Mouse (Mus musculus) cerebellum, adult 2 months (tissue): Measurements from ENCODE around the gene Tnrc6b. TPM values are rescaled to one million over a fixed set of nuclear protein-coding genes. Genes with fewer than 3 reads are reported as not detected.

Experiments used
- DNase-seq, 2 experiments: peaks; one replicate each; pipeline ENCODE4 v3.0.0; 2021
- H3K27ac ChIP-seq: fragments of 200-500 bp; 2 replicates; pipeline ENCODE4 v1.5.1; 2012; ENCODE audit warnings: low read length, control low read depth, inconsistent platforms; ENCODE audit not compliant: insufficient read depth
- H3K27me3 ChIP-seq: fragments of 200-500 bp; 2 replicates; pipeline ENCODE4 v1.6.1; 2012; ENCODE audit warnings: inconsistent platforms, mild to moderate bottlenecking, low read length, moderate library complexity; ENCODE audit not compliant: control insufficient read depth, insufficient read depth
- H3K4me1 ChIP-seq: fragments of 200-500 bp; 2 replicates; pipeline ENCODE4 v1.6.1; 2011; ENCODE audit warnings: low read length; ENCODE audit not compliant: control insufficient read depth, insufficient read depth
- H3K4me3 ChIP-seq: fragments of 200-500 bp; replicated peaks from 2 replicates; pipeline ENCODE3; 2011; ENCODE audit warnings: mild to moderate bottlenecking, low read depth, low read length, control low read depth; ENCODE audit not compliant: insufficient read depth
- CTCF ChIP-seq: fragments of 200-500 bp; IDR thresholded peaks from 2 replicates; pipeline ENCODE4 v1.5.1; 2011; ENCODE audit warnings: low read depth, mild to moderate bottlenecking, control low read depth, low read length, moderate library complexity, borderline replicate concordance; ENCODE audit not compliant: insufficient read depth
- POLR2A ChIP-seq: fragments of 200-500 bp; IDR thresholded peaks from 2 replicates; pipeline ENCODE4 v1.6.1; 2011; ENCODE audit warnings: low read length, control low read depth, borderline replicate concordance; ENCODE audit not compliant: insufficient read depth
- WGBS: fragments of 180-500 bp; shearing (Covaris S2); methylation state at CpG from one replicate; pipeline ENCODE4 v1.1.7; 2018; 5-methylcytosine and 5-hydroxymethylcytosine counted together
- polyA plus RNA-seq: library from polyadenylated mRNA; depleted of rRNA; stranded (reverse); fragments of >200 nt; gene quantifications from 2 replicates; pipeline ENCODE4 v1.2.3, GENCODE M21; 2012

Gene Tnrc6b
- polyA plus RNA-seq, 1 experiment = 32.5 TPM

GRCm38 (mm10) chr15:80688536-80688935 lies 22.6 kb upstream of the Tnrc6b start:
- WGBS = 93% methylated on average over 7 of the region's 7 CpGs
- no peak for TF ChIP-seq CTCF
- TF ChIP-seq POLR2A = no peak
- no peak for DNase-seq
- H3K4me1 ChIP-seq = no peaks in the 10 kb centered on the region
- no peak overlapping the region for H3K27ac ChIP-seq
- H3K27me3 ChIP-seq = no peaks in the 10 kb centered on the region
- H3K4me3 ChIP-seq = no peak overlapping the region

GRCm38 (mm10) chr15:80693492-80693891 lies 17.6 kb upstream of the Tnrc6b start:
- TF ChIP-seq CTCF (no peak), POLR2A (no peak)
- WGBS = 68% methylated on average over 3 of the region's 3 CpGs
- Histone ChIP-seq H3K27me3 (no peaks in the 10 kb centered on the region), H3K4me1 (peaks cover 4% of the 10 kb centered on the region; the same call in 1 of the 2 replicates), H3K4me3 (no peak overlapping the region), H3K27ac (no peak overlapping the region)
- no peak for DNase-seq

- TF ChIP-seq POLR2A = no peak
- TF ChIP-seq CTCF = peak; percentile 71
- H3K27me3 ChIP-seq = no peaks in the 10 kb centered on the region
- no peak overlapping the region for H3K27ac ChIP-seq
- peaks cover 4% of the 10 kb centered on the region; the same call in 1 of the 2 replicates for H3K4me1 ChIP-seq
- H3K4me3 ChIP-seq = no peak overlapping the region
- DNase-seq = peak; percentile 76 to 80
- 29% methylated on average over 11 of the region's 11 CpGs for WGBS
Observed at GRCm38 (mm10) chr15:80694125-80694910, 16.8 kb upstream of the Tnrc6b start.

- no peak overlapping the region for H3K27ac ChIP-seq
- no peak for TF ChIP-seq POLR2A
- no peak for TF ChIP-seq CTCF
- WGBS = 73% methylated on average over 5 of the region's 5 CpGs
Observed at GRCm38 (mm10) chr15:80697564-80697963, 13.5 kb upstream of the Tnrc6b start.

GRCm38 (mm10) chr15:80701481-80702257 lies 9.4 kb upstream of the Tnrc6b start:
- H3K4me3 ChIP-seq = no peak overlapping the region
- no peak for TF ChIP-seq POLR2A
- TF ChIP-seq CTCF = no peak
- DNase-seq = no peak
- H3K27me3 ChIP-seq = no peaks in the 10 kb centered on the region
- peaks cover 1% of the 10 kb centered on the region; the same call in 1 of the 2 replicates for H3K4me1 ChIP-seq
- no peak overlapping the region for H3K27ac ChIP-seq
- 88% methylated on average over 8 of the region's 8 CpGs for WGBS

More at GRCm38 (mm10) chr15:80697564-80697963, 13.5 kb upstream of the Tnrc6b start:
- no peaks in the 10 kb centered on the region for H3K27me3 ChIP-seq
- DNase-seq = no peak
- H3K4me3 ChIP-seq = no peak overlapping the region
- peaks cover 4% of the 10 kb centered on the region; the same call in 1 of the 2 replicates for H3K4me1 ChIP-seq

- no peak overlapping the region for H3K27ac ChIP-seq
- WGBS = 51% methylated on average over 5 of the region's 5 CpGs
- H3K27me3 ChIP-seq = no peaks in the 10 kb centered on the region
- peaks cover 7% of the 10 kb centered on the region; the same call in 1 of the 2 replicates for H3K4me1 ChIP-seq
- TF ChIP-seq POLR2A (no peak), CTCF (no peak)
- no peak overlapping the region for H3K4me3 ChIP-seq
- DNase-seq = no peak
Observed at GRCm38 (mm10) chr15:80702910-80703309, 8.2 kb upstream of the Tnrc6b start.

- Histone ChIP-seq H3K4me3 (no peak overlapping the region), H3K27ac (no peak overlapping the region), H3K4me1 (peaks cover 7% of the 10 kb centered on the region; the same call in 1 of the 2 replicates), H3K27me3 (no peaks in the 10 kb centered on the region)
- DNase-seq = peak in 1 of 2 experiments; percentile 37
- TF ChIP-seq CTCF = no peak
- no peak for TF ChIP-seq POLR2A
- WGBS = 21% methylated on average over 2 of the region's 2 CpGs
Observed at GRCm38 (mm10) chr15:80703495-80703894, 7.6 kb upstream of the Tnrc6b start.
